8 mouse cellular contexts compared by ENCODE assay signal in genomic region chr9:101404441-101405081, GRCm38 (mm10).
A peak's percentile ranks its signal among the peaks of the same experiment; 100 is the strongest.
DNase-seq lines count a peak whose midpoint lies in the region.

No protein-coding gene starts in this region.

- peak; percentile 20 for DNase-seq in embryo, embryonic 11 days
- no peak for DNase-seq in embryo, embryonic 9.5 days (ENCODE audit: extremely low spot score)
- peak; percentile 9 for DNase-seq in ovary, postnatal 36 days (ENCODE audit: low spot score)
- DNase-seq in ovary, postnatal 10 days (ENCODE audit: low spot score), result no peak
- DNase-seq in layer of hippocampus, adult 8-10 months (ENCODE audit: low spot score in 2 of 2), result peak; percentile 32 to 33
- peak; percentile 32 for DNase-seq in telencephalon, adult 2 months (ENCODE audit: low read depth, low spot score)
- no peak for DNase-seq in kidney, postnatal 14 days
- no peak for DNase-seq in testis, postnatal 14 days (ENCODE audit: low spot score)

Comparison
In these comparisons a context has a peak if more than half of its experiments do, and no peak if none do; other contexts are left out.
1. DNase-seq: peak in embryo, embryonic 11 days (single experiment), ovary, postnatal 36 days (single experiment), layer of hippocampus, adult 8-10 months (2 of 2) and telencephalon, adult 2 months (single experiment); none in embryo, embryonic 9.5 days (single experiment), ovary, postnatal 10 days (single experiment), kidney, postnatal 14 days (single experiment) and testis, postnatal 14 days (single experiment).